Mouse (Mus musculus) cerebellum, adult 9-10 months (tissue): ENCODE measurements at regions not wholly inside any gene's neighbourhood (a gene's known extent, or its start where the extent isn't known, plus 50 kb on each side); places are given as distances from the start of the nearest gene placed in this dataset.

Experiments
- DNase-seq: peaks from one replicate; pipeline ENCODE4 v3.0.0; 2022

GRCm38 (mm10) chr5:74882563-74882962 lies 162.0 kb downstream of the Chic2 start:
- no peak for DNase-seq

DNA sequence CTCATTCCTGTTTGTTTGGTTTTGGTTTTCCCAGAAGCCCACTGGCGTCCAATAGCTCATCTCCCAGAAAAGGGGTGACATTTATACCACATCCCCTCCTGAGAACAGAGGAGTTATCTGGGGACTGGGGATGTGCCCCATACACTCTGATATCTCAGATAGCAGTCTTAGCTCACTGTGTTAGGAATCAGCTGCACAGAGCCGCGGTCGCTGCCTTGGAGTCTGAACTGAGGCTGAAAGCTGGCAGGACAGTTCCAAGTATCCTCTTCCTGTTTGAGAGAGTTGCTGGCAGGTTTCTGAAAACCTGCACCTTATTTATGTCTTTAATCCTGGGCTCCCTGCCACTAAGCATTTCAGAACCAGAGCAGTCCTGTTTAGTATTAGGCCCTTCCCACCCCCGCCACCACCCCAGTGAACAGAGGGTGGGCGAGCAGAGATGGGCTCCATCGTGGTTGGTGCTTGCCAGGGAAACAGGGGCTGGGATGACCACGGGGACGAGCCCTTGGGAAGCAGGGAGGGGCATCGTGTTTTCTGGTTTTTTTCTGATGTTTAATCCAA lies 163.8 kb downstream of the Chic2 start:
- DNase-seq, result no peak

DNA sequence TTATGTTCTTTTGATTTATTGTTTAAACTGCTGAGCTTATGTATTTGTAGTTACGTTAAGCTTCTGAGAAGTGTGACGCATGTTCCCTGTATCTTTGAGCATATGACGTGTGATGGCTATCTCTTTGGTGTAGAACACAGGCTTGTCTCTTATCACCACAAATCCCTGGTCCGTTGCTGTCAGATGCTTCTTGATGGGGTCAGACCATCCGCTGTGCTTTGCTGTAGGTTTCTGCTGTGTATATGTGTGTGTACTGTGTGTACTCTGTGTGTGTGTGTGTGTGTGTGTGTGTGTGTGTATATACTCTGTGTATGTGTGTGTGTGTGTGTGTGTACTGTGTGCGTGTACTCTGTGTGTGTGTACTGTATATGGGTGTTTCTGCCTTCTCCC lies 164.5 kb downstream of the Chic2 start:
- no peak for DNase-seq

- DNase-seq, result no peak
Observed at GRCm38 (mm10) chr5:74879098-74880047, 165.2 kb downstream of the Chic2 start.

DNA sequence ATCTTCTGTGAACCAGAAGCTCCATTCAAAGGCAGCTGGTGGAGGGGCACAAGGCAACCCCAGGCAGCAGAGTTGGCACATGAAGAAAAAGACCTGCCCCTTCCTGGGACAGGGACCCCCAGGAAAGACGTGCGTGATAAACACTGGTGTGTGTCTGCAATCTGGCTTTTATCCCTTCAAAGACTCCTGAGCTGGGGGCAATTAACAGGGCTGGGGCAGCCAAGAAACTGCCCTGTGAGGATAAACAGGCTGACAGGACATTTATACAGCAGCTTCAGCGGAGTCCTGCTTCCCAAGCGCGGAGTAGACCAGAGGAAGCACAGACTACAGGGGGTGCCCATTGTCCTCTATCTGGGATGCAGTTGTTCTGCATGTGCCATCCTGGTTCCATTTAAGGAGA lies 167.0 kb downstream of the Chic2 start:
- no peak for DNase-seq

DNA sequence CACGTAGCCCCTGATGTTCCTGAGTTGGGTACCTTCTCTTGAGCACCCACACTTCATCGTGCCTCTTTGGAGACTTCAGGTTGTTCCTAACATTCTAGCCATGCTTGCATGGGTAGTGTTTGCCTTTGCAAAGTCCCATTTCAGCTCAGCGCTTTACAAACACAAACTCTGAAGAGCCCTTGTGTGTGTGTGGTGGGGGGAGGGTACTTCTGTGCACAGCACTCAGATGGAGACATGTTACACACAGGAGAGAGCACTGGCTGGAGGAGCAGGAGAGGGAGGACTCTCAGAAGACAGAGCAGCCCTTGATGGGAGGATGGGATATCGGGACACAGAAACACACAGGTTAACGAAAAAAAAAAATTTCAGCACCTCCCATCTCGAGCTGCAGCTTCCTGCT lies 167.4 kb downstream of the Chic2 start:
- DNase-seq, result no peak

GRCm38 (mm10) chr5:74874691-74875090 lies 169.9 kb downstream of the Chic2 start:
- no peak for DNase-seq

DNA sequence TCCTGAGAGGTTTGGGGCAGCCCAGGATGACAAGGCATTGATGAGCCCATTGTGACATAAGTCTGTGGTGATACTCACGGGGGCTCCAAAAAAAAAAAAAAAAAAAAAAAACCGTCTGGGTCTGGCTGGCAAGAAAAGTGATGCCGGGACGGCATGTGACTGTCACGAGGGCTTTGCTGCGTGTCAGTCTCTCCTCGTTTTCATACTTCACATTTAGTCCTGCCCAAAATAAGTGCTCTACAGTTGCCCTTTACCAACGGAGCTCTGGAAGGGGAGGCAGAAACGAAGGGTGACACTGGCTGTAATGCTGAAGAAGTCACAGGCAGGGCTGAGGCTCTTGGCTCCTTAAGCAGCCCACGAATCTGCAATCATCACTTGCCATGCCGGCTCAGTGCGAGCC lies 167.9 kb upstream of the Lnx1 start:
- DNase-seq, result no peak

DNA sequence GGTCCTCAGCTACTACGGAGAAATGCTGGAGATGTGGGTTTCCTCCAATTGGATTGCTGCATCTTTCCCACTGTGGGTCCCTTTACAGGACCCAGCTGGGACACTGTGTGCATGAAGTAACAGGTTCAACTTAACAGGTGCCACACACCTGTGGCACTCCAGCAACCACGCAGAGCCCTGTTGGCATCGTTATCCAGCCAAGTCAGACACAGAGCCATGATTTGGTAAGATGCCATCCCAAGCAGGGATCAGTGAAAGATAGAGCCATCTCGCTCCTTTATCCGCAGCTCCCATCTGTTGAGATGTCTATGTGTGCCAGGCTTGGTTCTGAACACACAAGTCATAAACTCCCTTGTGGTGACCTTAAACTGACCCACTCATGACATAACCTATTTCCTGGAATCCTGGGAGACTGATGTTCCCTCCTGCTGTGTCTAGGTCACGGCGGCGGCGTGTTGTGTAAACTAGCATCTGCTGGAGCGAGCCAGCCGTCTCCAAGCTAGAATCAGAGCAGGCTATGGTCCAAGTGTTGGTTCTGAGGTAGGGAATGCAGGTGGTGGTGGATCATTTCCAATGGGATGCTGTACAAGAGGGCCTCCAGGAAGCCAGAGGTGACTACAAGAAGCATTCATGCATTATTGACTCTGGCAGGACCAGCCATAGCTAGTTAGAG lies 164.5 kb upstream of the Lnx1 start:
- peak; percentile 3 for DNase-seq

- DNase-seq, result no peak
Observed at GRCm38 (mm10) chr5:74866697-74867096, 164.0 kb upstream of the Lnx1 start.

- DNase-seq, result no peak
Observed at GRCm38 (mm10) chr5:74865446-74865845, 162.7 kb upstream of the Lnx1 start.

GRCm38 (mm10) chr5:74864540-74865157 lies 161.9 kb upstream of the Lnx1 start:
- DNase-seq, result no peak

GRCm38 (mm10) chr5:74861297-74861696 lies 158.6 kb upstream of the Lnx1 start:
- DNase-seq, result no peak

- DNase-seq, result no peak
Observed at GRCm38 (mm10) chr5:74857861-74858260, 155.1 kb upstream of the Lnx1 start.

DNA sequence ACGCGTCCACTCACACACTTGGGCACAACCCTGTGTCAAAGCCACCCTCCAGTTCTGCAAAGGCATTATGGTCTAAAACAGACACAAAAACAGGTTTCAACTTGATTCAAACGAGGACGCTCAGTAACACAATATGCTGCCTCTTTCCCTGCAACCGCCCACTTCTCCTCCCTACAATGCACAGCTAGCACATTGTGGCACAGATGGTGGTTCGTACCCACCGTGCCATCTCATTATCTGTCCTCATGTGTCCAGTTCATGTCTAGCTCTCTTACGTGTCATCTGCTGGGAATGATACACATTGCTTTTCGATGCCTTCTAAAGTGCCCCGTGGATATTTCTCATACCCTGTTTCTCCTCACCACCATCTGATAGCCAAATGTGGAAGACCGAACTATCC lies 154.4 kb upstream of the Lnx1 start:
- DNase-seq, result no peak

GRCm38 (mm10) chr5:74847824-74848223 lies 145.1 kb upstream of the Lnx1 start:
- no peak for DNase-seq

DNA sequence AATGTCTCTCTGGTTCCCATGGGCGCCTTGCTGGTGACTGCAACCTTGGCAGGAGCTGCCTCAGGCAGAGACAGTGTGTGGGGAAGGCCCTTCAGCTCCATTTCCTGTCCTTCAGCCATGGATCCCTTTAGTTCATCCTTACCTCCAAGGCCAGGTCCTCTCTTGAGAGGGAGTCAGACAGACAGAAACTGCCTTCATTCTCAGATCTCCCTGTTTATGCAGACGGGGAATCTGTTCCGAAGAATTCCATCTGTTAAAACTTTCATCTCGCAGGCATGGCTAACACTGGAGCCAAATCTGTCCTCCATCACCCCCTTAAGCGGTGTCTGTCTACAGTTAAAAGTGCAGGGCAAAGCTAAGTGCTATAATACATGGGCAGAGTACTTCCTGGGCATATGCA lies 144.0 kb upstream of the Lnx1 start:
- DNase-seq, result no peak

DNA sequence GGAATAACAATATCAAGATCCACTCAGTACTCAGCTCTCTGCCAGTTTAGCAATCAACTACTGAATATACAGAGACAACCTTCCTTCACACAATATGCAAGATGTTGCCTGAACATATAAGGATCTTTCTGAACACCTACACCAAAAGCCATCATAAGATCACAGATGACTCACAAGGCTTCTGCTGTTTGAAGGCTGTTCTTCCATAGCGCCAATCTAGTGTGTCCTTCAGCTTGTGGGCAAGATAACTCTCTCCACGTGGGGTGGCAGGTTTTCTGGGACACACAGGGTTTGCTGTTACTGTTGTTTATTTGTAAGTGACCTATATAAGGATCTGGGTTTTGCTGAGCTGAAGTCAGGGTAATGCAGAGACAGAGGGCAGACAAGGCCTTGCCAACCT lies 131.7 kb upstream of the Lnx1 start:
- DNase-seq, result no peak

GRCm38 (mm10) chr5:74833887-74834286 lies 131.2 kb upstream of the Lnx1 start:
- no peak for DNase-seq

GRCm38 (mm10) chr5:74832011-74832410 lies 129.3 kb upstream of the Lnx1 start:
- no peak for DNase-seq

GRCm38 (mm10) chr5:74830646-74831045 lies 127.9 kb upstream of the Lnx1 start:
- no peak for DNase-seq

DNA sequence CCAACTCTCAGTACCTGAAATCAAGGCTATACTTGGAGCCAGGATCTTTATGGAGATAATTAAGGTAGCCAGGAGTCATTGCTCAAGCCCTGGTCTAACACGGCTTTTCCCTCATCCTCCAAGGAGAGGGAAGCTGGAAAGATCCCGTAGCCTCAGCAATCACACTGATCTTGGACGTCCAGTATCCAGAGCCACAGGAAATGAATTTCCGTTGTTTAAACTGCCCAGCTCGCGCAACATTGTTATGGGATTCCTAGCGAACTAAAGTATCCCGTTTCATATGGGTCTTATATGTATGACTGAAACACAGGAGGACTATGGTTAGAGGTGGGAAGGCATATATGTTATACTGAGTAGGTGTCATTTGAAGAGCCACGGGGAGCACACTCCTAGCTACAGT lies 126.3 kb upstream of the Lnx1 start:
- no peak for DNase-seq

- no peak for DNase-seq
Observed at GRCm38 (mm10) chr5:74827944-74828343, 125.2 kb upstream of the Lnx1 start.
